Mouse (Mus musculus): Measurements from ENCODE around the gene Ppp1r3g. TPM values are rescaled to one million over a fixed set of nuclear protein-coding genes. Genes with fewer than 3 reads are reported as not detected.

Gene Ppp1r3g
- 2.2 and 4.3 TPM in 2 replicates for polyA plus RNA-seq (2015; fragmentation: Nextera tagmentation; extraction: Ambion mirVana)

DNA sequence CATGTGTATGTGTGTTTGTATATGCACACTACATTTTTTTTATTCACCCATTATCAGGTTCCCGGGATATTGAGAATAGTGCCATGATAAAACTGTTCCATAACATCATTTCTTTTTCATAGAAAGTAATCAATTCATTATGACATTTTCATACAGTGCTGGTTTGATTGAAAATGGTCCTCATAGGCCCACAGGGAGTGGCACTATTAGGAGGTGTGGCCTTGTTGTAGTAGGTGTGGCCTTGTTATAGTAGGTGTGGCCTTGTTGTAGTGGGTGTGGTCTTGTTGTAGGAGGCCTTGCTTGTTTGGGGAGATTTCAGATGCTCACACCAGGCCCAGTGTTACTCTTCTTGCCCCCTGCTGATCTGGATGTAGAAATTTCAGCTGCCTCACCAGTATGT lies at the start of gene Ppp1r3g:
Gene Ppp1r3g, plus strand, starts transcription at position 301 of the 400 bp plus-strand sequence.
- Histone ChIP-seq H3K4me2 (ENCODE audit: low read depth, low read length) (peak within 1 kb of the TSS; percentile 40; the same call in 1 of the 2 replicates), H3K27me3 (ENCODE audit: insufficient read depth, low read length) (no peaks in the 10 kb centered on the region), H3K4me1 (ENCODE audit: insufficient read depth) (no peaks in the 10 kb centered on the region), H3K27ac (ENCODE audit: low read depth) (peak within 1 kb of the TSS; percentile 75), H3K9me3 (ENCODE audit: low read length) (no peaks in the 10 kb centered on the region), H3K36me3 (replicated peaks; ENCODE audit: insufficient read depth, low read length) (no peaks in the 10 kb centered on the region), H3K4me3 (ENCODE audit: low read depth, low read length) (peak within 1 kb of the TSS; percentile 32), H3K9ac (replicated peaks) (0 out of 2 replicates have a peak within 1 kb of the TSS, but pooled peaks have one; percentile 2)
- no peak for TF ChIP-seq EP300 (IDR thresholded peaks at IDR 0.05; ENCODE audit: low read depth)
- TF ChIP-seq CTCF (IDR thresholded peaks at IDR 0.05; ENCODE audit: low read depth), result no peak
- 92% methylated on average over 1 of the region's 1 CpGs for WGBS (ENCODE audit: insufficient replicate concordance)
- DNase-seq, result no peak
- peak; percentile 12; the same call in 1 of the 2 replicates for ATAC-seq

DNA sequence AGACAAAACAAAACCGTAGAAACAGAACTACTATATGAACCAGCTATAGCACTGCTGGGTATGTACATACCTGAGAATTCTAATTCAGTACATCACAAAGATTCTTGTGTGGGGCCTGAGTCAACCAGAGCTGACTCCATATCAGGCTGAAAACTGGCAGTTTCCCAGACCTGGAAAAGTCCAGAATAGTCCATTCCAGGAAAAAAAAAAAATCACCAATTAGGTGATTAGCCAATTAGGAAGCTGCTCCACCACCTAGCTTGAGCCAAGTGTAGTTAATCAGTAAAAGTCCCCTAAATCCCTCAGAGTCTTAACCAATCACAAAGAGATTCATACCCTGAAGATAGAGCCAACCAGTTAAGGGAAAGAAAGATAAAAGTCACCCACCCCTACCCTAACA lies 47.2 kb upstream of the Ppp1r3g start:
- Histone ChIP-seq H3K9me3 (ENCODE audit: low read length) (no peaks in the 10 kb centered on the region), H3K4me2 (ENCODE audit: low read depth, low read length) (no peak overlapping the region), H3K4me1 (ENCODE audit: insufficient read depth) (peaks cover under 1% of the 10 kb centered on the region; the same call in 1 of the 2 replicates), H3K36me3 (replicated peaks; ENCODE audit: insufficient read depth, low read length) (no peaks in the 10 kb centered on the region), H3K27ac (ENCODE audit: low read depth) (no peak overlapping the region), H3K9ac (replicated peaks) (no peak overlapping the region), H3K4me3 (ENCODE audit: low read depth, low read length) (no peak overlapping the region), H3K27me3 (ENCODE audit: insufficient read depth, low read length) (no peaks in the 10 kb centered on the region)
- DNase-seq (no peak), ATAC-seq (no peak)
- TF ChIP-seq CTCF (IDR thresholded peaks at IDR 0.05; ENCODE audit: low read depth), result no peak
- no peak for TF ChIP-seq EP300 (IDR thresholded peaks at IDR 0.05; ENCODE audit: low read depth)
- WGBS (ENCODE audit: insufficient replicate concordance), result 63% methylated on average over 1 of the region's 1 CpGs

GRCm38 (mm10) chr13:35937991-35938390 lies 20.6 kb upstream of the Ppp1r3g start:
- Histone ChIP-seq H3K9me3 (ENCODE audit: low read length) (peaks cover 7% of the 10 kb centered on the region), H3K4me2 (ENCODE audit: low read depth, low read length) (no peak overlapping the region), H3K4me1 (ENCODE audit: insufficient read depth) (no peaks in the 10 kb centered on the region), H3K27me3 (ENCODE audit: insufficient read depth, low read length) (no peaks in the 10 kb centered on the region), H3K36me3 (replicated peaks; ENCODE audit: insufficient read depth, low read length) (no peaks in the 10 kb centered on the region), H3K9ac (replicated peaks) (no peak overlapping the region), H3K4me3 (ENCODE audit: low read depth, low read length) (no peak overlapping the region), H3K27ac (ENCODE audit: low read depth) (no peak overlapping the region)
- no peak for TF ChIP-seq EP300 (IDR thresholded peaks at IDR 0.05; ENCODE audit: low read depth)
- no peak for TF ChIP-seq CTCF (IDR thresholded peaks at IDR 0.05; ENCODE audit: low read depth)
- ATAC-seq (no peak), DNase-seq (no peak)
- WGBS (ENCODE audit: insufficient replicate concordance), result 76% methylated on average over 2 of the region's 2 CpGs

DNA sequence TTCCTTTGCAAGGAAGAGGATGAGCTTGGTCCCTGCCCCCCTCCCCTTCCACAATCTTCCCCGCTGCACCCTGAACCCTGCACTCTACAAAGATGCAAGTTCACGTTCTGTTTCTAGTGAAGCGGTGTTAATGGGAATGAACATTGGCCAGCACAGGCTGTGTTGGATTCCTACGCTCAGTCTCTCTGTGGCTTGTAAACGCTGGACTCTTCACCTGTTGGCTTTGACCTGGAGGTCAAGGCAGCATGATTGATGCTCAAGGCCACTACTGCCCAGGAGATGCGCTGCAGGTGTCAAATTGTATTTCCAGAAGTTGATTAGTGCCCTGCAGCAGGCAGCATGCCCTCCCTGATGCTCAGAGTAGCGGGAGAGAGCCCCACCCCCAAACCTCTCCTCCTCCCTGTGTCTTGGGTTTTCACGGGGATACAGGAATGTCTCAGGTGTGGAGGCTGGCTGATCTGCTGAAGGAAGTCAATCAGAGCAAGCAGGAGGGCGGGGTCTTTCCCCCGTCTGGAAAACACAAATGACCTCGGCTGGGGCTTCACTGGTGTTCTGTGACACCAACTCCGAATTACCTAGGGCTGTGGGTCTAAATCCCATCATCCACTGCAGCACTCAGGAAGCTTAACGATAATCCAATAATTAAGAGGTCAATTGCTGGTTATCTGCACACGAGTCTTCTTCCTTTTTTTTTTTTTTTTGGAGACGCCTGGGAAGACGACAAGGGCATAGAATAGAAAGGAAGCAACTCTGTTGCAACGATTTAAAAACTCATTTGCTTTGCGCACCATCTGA lies 18.6 kb upstream of the Ppp1r3g start:
- Histone ChIP-seq H3K4me1 (ENCODE audit: insufficient read depth) (no peaks in the 10 kb centered on the region), H3K27me3 (ENCODE audit: insufficient read depth, low read length) (no peaks in the 10 kb centered on the region), H3K27ac (ENCODE audit: low read depth) (no peak overlapping the region), H3K9me3 (ENCODE audit: low read length) (peaks cover 2% of the 10 kb centered on the region), H3K4me2 (ENCODE audit: low read depth, low read length) (no peak overlapping the region), H3K4me3 (ENCODE audit: low read depth, low read length) (no peak overlapping the region), H3K36me3 (replicated peaks; ENCODE audit: insufficient read depth, low read length) (no peaks in the 10 kb centered on the region), H3K9ac (replicated peaks) (no peak overlapping the region)
- ATAC-seq (no peak), DNase-seq (no peak)
- TF ChIP-seq EP300 (IDR thresholded peaks at IDR 0.05; ENCODE audit: low read depth) (no peak), CTCF (IDR thresholded peaks at IDR 0.05; ENCODE audit: low read depth) (no peak)
- 53% methylated on average over 18 of the region's 18 CpGs for WGBS (ENCODE audit: insufficient replicate concordance)

GRCm38 (mm10) chr13:35940934-35941333 lies 17.7 kb upstream of the Ppp1r3g start:
- no peaks in the 10 kb centered on the region for H3K9me3 ChIP-seq (ENCODE audit: low read length)
- no peak for TF ChIP-seq CTCF (IDR thresholded peaks at IDR 0.05; ENCODE audit: low read depth)
- no peak for TF ChIP-seq EP300 (IDR thresholded peaks at IDR 0.05; ENCODE audit: low read depth)
- no peak overlapping the region for H3K4me2 ChIP-seq (ENCODE audit: low read depth, low read length)
- no peaks in the 10 kb centered on the region for H3K36me3 ChIP-seq (replicated peaks; ENCODE audit: insufficient read depth, low read length)
- H3K27me3 ChIP-seq (ENCODE audit: insufficient read depth, low read length), result no peaks in the 10 kb centered on the region
- DNase-seq, result no peak
- no peak for ATAC-seq
- H3K4me1 ChIP-seq (ENCODE audit: insufficient read depth), result no peaks in the 10 kb centered on the region
- no peak overlapping the region for H3K4me3 ChIP-seq (ENCODE audit: low read depth, low read length)
- no peak overlapping the region for H3K27ac ChIP-seq (ENCODE audit: low read depth)
- no peak overlapping the region for H3K9ac ChIP-seq (replicated peaks)
- WGBS (ENCODE audit: insufficient replicate concordance), result 47% methylated on average over 5 of the region's 5 CpGs

- TF ChIP-seq EP300 (IDR thresholded peaks at IDR 0.05; ENCODE audit: low read depth) (no peak), CTCF (IDR thresholded peaks at IDR 0.05; ENCODE audit: low read depth) (no peak)
- Histone ChIP-seq H3K36me3 (replicated peaks; ENCODE audit: insufficient read depth, low read length) (no peaks in the 10 kb centered on the region), H3K27me3 (ENCODE audit: insufficient read depth, low read length) (no peaks in the 10 kb centered on the region), H3K9me3 (ENCODE audit: low read length) (no peaks in the 10 kb centered on the region), H3K4me3 (ENCODE audit: low read depth, low read length) (no peak overlapping the region), H3K4me1 (ENCODE audit: insufficient read depth) (peaks cover 8% of the 10 kb centered on the region; the same call in 1 of the 2 replicates), H3K4me2 (ENCODE audit: low read depth, low read length) (no peak overlapping the region), H3K9ac (replicated peaks) (no peak overlapping the region), H3K27ac (ENCODE audit: low read depth) (no peak overlapping the region)
- no peak for ATAC-seq
- DNase-seq, result no peak
- 63% methylated on average over 20 of the region's 20 CpGs for whole genome bisulfite sequencing (ENCODE audit: insufficient replicate concordance)
Measured at GRCm38 (mm10) chr13:35946659-35947353, 11.8 kb upstream of the Ppp1r3g start.
